Mouse (Mus musculus): ENCODE data around the gene Isl2. TPM values are rescaled to one million over a fixed set of nuclear protein-coding genes. Genes with fewer than 3 reads are reported as not detected.

The Isl2 gene
- polyA plus RNA-seq, 1 experiment from 2014 or later, result 1.00 TPM

- Histone ChIP-seq H3K9me3 (replicated peaks; ENCODE audit: control insufficient read depth, low read length) (no peaks in the 10 kb centered on the region), H3K4me2 (ENCODE audit: low read depth, low read length) (no peak overlapping the region), H3K27me3 (ENCODE audit: control insufficient read depth, insufficient read depth, low read length) (no peaks in the 10 kb centered on the region), H3K4me3 (ENCODE audit: low read length) (no peak overlapping the region), H3K9ac (ENCODE audit: low read length) (no peak overlapping the region), H3K27ac (ENCODE audit: low read length) (no peak overlapping the region), H3K36me3 (ENCODE audit: control insufficient read depth, insufficient read depth) (no peaks in the 10 kb centered on the region), H3K4me1 (ENCODE audit: control insufficient read depth, insufficient read depth, low read length) (no peaks in the 10 kb centered on the region)
- no peak for ATAC-seq (replicated peaks; ENCODE audit: extremely low read depth, insufficient read depth, low FRiP score)
- 76% methylated on average over 1 of the region's 1 CpGs for WGBS
Observed at GRCm38 (mm10) chr9:55571071-55571470, 32.6 kb downstream of the Isl2 start.

- Histone ChIP-seq H3K9ac (ENCODE audit: low read length) (no peak overlapping the region), H3K27ac (ENCODE audit: low read length) (no peak overlapping the region), H3K36me3 (ENCODE audit: control insufficient read depth, insufficient read depth) (no peaks in the 10 kb centered on the region), H3K4me1 (ENCODE audit: control insufficient read depth, insufficient read depth, low read length) (no peaks in the 10 kb centered on the region), H3K4me2 (ENCODE audit: low read depth, low read length) (no peak overlapping the region), H3K4me3 (ENCODE audit: low read length) (no peak overlapping the region), H3K9me3 (replicated peaks; ENCODE audit: control insufficient read depth, low read length) (no peaks in the 10 kb centered on the region), H3K27me3 (ENCODE audit: control insufficient read depth, insufficient read depth, low read length) (no peaks in the 10 kb centered on the region)
- WGBS, result 86% methylated on average over 1 of the region's 1 CpGs
- no peak for ATAC-seq (replicated peaks; ENCODE audit: extremely low read depth, insufficient read depth, low FRiP score)
Observed at GRCm38 (mm10) chr9:55576571-55576970, 38.1 kb downstream of the Isl2 start.

- Histone ChIP-seq H3K27ac (ENCODE audit: low read length) (no peak overlapping the region), H3K36me3 (ENCODE audit: control insufficient read depth, insufficient read depth) (no peaks in the 10 kb centered on the region), H3K4me2 (ENCODE audit: low read depth, low read length) (no peak overlapping the region), H3K4me1 (ENCODE audit: control insufficient read depth, insufficient read depth, low read length) (no peaks in the 10 kb centered on the region), H3K4me3 (ENCODE audit: low read length) (no peak overlapping the region), H3K27me3 (ENCODE audit: control insufficient read depth, insufficient read depth, low read length) (no peaks in the 10 kb centered on the region), H3K9ac (ENCODE audit: low read length) (no peak overlapping the region), H3K9me3 (replicated peaks; ENCODE audit: control insufficient read depth, low read length) (no peaks in the 10 kb centered on the region)
- ATAC-seq (replicated peaks; ENCODE audit: extremely low read depth, insufficient read depth, low FRiP score), result no peak
- 66% methylated on average over 3 of the region's 3 CpGs for WGBS
Observed at GRCm38 (mm10) chr9:55581414-55581813, 42.9 kb downstream of the Isl2 start.

- Histone ChIP-seq H3K4me3 (ENCODE audit: low read length) (no peak overlapping the region), H3K27ac (ENCODE audit: low read length) (no peak overlapping the region), H3K27me3 (ENCODE audit: control insufficient read depth, insufficient read depth, low read length) (no peaks in the 10 kb centered on the region), H3K4me2 (ENCODE audit: low read depth, low read length) (no peak overlapping the region), H3K36me3 (ENCODE audit: control insufficient read depth, insufficient read depth) (no peaks in the 10 kb centered on the region), H3K9ac (ENCODE audit: low read length) (no peak overlapping the region), H3K9me3 (replicated peaks; ENCODE audit: control insufficient read depth, low read length) (no peaks in the 10 kb centered on the region), H3K4me1 (ENCODE audit: control insufficient read depth, insufficient read depth, low read length) (no peaks in the 10 kb centered on the region)
- no peak for ATAC-seq (replicated peaks; ENCODE audit: extremely low read depth, insufficient read depth, low FRiP score)
- 94% methylated on average over 6 of the region's 6 CpGs for WGBS
Observed at GRCm38 (mm10) chr9:55586141-55586540, 47.7 kb downstream of the Isl2 start.

Other genes starting within 250 kb of the Isl2 start
- gene Nrg4, start 211.8 kb upstream of the Isl2 start, polyA plus RNA-seq (2015; fragmentation: Nextera tagmentation; extraction: Ambion mirVana), result 1.1 and 1.2 TPM in 2 replicates
- gene Tmem266, start 211.8 kb upstream of the Isl2 start, polyA plus RNA-seq (2015; fragmentation: Nextera tagmentation; extraction: Ambion mirVana), result 0.14 and 0.18 TPM in 2 replicates
- 452 and 483 TPM in 2 replicates for gene Etfa, start 26.4 kb upstream of the Isl2 start, polyA plus RNA-seq (2015; fragmentation: Nextera tagmentation; extraction: Ambion mirVana)